Mouse (Mus musculus): ENCODE data around the gene Rps3a1. TPM values are rescaled to one million over a fixed set of nuclear protein-coding genes. Genes with fewer than 3 reads are reported as not detected.
A peak's percentile ranks its signal among the peaks of the same experiment; 100 is the strongest.

The Rps3a1 gene
- 100 to 1,000 TPM; 358 to 428 TPM for total RNA-seq (2021)

DNA sequence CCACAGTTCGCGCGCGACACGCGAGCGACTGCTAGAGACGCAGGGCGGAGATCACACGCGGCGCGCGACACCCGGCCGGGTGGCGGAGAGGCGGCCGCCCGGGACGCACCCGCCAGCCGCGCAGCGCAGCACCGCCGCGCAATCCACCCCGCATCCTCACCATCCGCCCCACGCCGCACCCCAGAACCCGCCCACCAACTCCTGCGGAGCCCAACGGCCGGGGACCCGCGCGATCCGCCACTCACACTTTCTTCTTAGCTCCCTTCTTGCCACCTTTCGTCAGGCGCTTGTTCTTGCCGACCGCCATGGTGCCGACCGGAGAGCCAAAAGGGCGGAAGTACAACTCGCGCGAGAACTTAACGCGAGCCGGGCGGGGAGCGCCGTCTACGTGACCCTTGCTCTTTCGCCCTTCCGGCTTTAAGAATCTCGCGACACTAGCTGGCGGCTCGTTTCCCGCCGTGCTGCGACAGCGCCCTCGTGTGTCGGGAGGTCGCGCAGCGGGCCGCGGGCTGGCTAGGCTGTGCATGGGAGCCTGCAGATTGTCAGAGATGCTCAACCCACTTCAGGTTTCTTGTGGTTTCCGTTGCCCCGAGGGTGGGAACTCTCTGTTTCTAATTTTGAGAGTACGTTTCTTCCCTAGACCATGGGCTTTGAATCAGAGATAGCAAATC lies at the start of gene Rps3a1:
Rps3a1 (minus strand) TSS at position 440 of the 671 bp plus-strand sequence.
- peak; percentile 100 for DNase-seq (ENCODE audit: extremely low spot score in 1 of 2, low spot score in 1 of 2)

DNA sequence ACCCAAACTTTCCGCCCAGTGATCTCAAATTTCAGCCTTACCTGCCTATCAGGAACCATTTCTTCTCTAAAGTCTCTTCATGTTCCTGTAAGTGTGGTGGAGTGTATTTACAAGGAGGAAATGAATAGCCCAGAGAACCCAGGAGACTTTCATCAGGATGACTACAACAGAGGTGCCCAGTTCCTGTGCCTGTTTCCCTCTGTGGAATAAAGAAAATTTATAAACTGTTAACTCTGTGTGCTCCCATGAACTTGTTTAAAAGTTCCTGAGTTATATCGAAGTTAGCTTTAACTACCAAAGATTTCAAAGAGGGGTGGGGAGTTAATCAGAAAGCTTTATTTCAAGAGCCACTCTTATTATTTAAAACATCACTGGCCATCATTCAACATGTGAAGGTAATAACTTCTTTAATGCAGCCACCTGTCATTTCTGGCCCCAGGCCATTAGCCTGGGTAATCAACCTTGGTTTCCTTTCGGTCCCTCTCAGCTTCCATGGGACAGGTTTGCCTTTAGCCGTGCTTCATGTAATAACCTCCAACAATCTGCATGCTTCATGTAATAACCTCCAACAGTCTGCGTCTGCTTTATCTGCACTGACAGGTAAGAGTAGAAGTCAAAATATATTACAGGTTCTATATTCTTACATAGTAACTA lies 45.4 kb upstream of the Rps3a1 start:
- no peak for DNase-seq (ENCODE audit: extremely low spot score in 1 of 2, low spot score in 1 of 2)

DNA sequence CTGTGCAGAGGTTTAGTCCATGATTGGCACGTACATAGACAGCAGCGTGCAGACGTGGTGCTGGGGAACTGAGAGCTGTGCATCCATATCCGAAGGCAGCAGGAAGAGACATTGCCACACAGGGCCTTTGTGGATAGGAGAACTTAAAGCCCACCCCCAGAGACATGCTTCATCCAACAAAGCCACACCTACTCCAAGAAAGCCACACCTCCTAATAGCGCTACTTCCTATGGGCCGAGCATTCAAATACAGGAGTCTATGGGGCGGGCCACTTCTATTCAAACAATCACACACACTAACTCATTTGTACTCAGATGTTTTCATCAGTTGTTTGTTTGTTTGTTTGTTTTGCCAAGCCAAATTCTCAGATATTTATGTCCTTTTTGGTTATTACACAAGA lies 42.0 kb upstream of the Rps3a1 start:
- no peak for DNase-seq (ENCODE audit: extremely low spot score in 1 of 2, low spot score in 1 of 2)

DNA sequence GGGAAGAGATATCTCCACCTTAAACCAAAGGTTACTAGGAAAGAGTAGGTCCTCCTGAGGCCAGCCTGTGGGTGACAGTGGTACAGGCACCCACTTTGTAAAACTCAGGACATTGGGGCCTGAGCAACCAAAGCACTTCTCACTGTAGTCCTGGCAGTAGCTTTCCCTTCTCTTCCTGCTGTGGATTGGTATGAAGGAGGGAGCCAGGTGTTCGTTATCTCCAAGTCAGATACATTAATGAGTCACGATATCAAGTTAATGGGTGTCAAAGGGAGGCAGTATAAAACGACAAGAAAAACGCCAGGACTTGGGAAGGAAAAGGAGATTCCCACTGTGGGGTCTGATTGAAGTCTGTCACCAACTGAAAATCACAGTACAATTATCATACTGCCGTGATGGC lies 38.6 kb upstream of the Rps3a1 start:
- no peak for DNase-seq (ENCODE audit: extremely low spot score in 1 of 2, low spot score in 1 of 2)

DNA sequence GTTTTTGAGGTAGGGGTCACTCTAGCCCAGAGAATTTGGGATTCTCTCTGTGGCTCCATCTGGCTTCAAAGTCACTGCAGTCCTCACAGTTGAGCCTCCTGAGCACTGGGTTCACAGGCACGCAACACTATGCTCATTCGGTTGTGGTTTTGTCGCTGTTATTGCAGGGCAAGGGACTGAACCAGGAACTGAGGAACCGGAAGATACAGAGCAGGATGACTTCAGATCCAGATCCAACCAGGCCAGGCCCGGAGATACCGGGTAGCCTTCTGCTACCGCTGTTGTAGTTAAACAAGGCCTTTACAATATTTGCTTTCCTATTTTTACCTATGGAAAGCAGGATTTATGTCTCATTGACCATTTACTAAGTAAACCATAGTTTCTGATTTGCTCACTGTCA lies 37.2 kb upstream of the Rps3a1 start:
- no peak for DNase-seq (ENCODE audit: extremely low spot score in 1 of 2, low spot score in 1 of 2)

DNA sequence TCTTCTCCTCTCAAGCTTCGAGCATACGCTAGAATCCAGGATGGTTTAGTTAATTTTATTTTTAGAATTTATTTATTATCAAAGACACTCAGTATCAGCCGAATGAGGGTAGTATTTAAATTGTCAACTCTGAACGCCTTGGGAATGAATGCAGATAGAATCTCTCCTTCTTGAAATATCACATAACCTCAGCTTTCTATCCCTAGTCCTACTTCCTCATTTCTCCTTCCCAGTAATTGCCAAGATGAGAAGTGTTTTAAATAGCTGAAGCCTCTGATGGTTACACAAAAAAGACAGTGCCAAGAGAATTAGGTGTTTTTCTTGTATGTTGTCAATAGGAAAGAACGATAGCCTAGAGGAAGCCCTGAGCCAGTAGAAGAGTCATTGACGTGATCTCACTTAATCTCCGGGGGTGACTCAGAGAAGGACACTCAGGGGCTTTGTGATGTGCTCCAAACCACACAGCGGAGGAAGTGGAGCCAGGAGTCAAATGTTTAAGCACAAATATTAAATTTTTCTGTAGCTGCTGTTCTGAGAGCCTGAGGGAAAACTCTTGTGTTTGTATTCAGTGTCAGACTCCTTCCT lies 26.4 kb upstream of the Rps3a1 start:
- no peak for DNase-seq (ENCODE audit: extremely low spot score in 1 of 2, low spot score in 1 of 2)

DNA sequence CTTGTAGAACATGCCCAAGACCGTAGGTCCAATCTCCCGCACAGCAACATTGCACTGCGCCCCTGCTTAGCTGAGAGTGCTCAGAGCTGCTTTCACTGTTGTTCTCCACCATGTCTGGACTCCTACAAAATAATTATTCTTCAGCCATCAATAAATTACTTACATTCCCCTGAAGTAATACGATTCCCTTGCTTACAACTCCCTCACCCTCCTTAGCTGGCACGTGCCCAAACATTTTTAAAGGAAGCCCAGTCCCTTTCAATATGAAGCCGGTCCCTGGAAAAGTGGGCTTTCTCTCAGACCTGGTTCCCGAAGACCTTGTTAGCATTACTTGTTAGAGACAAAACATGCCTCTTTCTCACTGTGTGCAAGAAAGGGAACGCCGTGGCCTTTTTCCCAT lies 7.0 kb upstream of the Rps3a1 start:
- no peak for DNase-seq (ENCODE audit: extremely low spot score in 1 of 2, low spot score in 1 of 2)

DNA sequence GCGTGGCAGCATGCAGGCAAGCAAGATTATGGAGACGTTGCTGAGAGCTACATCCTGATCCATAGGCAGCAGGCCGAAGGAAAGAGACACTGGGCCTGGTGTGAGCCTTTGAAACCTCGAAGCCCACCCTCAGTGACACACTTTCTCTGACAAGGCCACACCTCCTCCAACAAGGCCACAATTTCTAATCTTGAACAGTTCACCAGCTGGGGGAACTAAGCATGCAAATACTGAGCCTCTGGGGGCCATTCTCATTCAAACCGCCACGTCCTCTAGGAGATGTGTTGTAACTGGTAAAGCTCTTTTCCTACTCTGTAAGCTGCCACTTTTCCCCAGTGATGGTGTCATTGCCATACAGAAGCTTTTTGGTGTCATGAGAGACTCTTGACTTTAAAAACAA lies 6.6 kb upstream of the Rps3a1 start:
- no peak for DNase-seq (ENCODE audit: extremely low spot score in 1 of 2, low spot score in 1 of 2)

DNA sequence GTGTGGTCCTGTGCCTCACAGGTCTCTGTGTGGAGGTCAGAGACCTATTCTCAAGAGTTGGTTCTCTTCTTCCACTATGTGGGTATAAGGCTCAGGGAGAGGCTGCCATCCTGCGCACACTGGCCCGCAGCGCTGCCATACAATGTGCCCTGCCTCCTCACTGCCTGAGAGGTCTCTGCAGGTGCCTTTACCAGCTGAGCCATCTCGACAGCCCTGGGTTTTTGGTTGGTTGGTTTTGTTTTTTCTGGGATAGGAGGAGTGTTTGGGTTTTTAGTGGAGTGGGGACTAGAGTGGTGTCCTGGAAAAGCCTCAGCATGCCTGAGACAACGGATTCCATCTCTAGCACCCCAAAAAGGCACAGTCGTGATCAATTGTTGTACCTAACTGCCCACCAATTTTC lies 841 bp upstream of the Rps3a1 start:
- no peak for DNase-seq (ENCODE audit: extremely low spot score in 1 of 2, low spot score in 1 of 2)

DNA sequence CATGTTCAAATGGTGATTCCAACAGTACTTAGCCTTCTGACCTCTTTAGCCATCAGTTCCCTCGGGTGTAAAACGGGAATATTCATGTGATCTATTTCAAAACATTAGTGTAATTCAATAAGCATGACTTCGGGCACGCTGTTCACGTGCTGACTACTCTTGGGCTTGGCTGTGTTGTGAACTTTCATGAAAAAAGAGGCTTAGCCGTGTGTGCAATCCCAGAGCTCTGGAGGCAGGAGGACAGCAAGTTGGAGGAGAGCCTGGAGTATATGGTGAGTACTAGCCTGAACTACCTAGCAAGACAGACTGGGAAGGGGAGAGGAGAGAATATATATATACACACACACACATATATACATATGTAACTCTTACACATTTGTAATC lies 424 bp upstream of the Rps3a1 start:
- no peak for DNase-seq (ENCODE audit: extremely low spot score in 1 of 2, low spot score in 1 of 2)

DNA sequence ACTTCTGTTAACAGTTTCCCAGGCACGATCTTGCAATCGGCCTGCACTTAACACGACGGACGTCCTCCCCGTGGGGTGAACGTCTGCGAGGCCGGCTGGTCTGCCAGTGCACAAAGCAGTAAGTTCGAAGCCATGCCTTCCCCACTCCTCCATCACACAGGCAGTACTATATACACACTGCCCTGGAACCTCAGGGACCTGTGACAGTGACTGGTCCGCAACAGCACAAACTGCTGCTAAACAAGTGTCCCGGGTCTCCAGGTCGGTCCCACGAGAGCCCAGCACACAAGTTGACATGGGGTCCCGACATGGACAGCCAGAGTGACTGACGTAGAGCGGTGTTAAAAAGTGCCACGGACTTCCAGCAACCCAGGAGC lies 628 bp downstream of the Rps3a1 start:
- DNase-seq (ENCODE audit: extremely low spot score in 1 of 2, low spot score in 1 of 2): no peak

DNA sequence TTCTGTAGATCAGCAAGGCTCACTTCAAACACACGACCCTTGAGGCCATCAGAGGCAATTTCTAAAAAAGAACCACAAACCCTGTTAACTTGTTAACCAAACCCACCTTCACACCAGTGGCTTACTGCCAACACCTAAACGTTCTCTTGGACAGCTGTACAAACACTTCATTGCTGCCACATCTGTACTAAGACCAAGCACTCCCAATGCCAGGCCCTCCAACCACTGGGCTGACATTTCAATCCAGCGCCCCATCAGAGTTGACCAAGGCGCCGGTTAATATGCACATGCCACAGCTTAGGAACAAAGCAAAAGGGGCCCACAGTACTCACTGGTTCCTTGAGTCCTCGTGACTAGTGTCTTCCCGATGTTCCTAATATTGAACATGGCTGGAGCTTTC lies 1.1 kb downstream of the Rps3a1 start:
- DNase-seq (ENCODE audit: extremely low spot score in 1 of 2, low spot score in 1 of 2): no peak

DNA sequence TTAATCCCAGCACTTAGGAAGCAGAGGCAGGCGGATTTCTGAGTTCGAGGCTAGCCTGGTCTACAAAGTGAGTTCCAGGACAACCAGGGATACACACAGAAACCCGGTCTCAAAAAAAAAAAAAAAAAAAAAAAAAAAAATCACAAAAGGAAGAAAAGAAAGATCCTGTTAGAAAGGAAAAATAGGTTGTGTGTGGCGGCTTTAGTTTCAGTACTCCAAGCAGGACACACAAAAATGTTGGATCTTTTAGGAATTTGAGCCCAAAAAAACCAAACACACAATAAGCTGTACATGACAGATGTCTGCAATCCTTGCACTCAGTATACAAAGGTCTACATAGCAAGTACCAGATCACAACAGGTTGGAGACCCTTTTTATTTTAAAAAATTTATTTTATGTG lies 2.8 kb downstream of the Rps3a1 start:
- DNase-seq (ENCODE audit: extremely low spot score in 1 of 2, low spot score in 1 of 2): no peak

DNA sequence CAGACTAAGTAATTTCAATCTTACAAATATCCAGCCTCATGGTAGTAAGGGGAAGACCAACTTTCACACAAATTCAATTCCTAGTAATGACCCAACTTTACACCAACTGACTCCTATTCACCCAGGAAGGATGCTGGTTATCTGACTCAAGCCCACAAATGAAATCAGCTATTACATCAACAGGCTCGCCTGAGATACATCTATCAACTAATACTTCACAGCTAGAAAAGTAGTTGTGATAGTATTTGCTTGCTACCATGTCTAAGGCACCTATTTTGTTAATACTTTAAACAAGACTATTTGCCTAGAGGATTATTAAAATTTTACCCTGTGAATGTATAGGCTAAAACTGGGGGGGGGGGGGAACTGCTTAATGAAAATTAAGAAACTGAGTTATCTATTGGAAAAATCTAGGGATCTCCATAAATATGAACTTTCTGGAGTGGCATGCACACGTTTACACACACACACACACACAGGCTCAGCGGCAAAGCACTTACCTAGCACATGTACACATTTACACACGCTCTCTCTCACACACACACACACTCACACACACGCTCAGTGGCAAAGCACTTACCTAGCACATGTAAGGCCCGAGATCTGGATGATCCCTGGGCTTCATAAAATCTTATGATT lies 5.4 kb downstream of the Rps3a1 start:
- DNase-seq (ENCODE audit: extremely low spot score in 1 of 2, low spot score in 1 of 2): no peak

DNA sequence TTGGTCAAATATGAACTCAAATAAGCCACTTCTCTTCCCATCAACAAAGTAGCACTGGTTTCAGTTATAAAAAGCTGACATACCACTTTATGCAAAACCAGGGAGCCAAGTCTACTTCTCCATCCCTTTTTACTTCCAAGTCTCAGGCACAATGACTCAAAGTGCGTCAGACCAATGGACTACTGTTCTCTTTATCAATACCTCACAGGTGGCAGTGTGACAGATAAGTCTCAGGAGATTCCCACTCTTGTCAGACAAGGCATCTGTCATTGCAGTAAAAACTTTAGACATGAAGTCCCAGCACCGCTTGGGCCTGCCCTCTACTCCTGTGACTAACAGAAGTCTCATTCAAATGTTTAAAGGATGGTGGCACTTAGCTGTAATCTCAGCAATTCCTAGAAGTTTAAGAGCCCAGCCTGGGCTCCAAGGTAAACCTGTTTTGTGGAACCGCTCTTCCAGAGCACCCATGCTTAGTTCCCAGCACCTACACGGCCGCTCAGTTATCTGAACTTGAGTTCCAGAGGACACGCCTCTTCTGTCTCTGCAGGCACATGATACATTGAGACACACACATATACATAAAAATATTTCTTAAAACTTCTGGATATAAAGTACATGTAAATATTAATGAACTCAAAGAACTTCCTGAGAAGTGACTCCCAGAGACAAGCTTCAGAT lies 6.5 kb downstream of the Rps3a1 start:
- DNase-seq (ENCODE audit: extremely low spot score in 1 of 2, low spot score in 1 of 2): no peak

DNA sequence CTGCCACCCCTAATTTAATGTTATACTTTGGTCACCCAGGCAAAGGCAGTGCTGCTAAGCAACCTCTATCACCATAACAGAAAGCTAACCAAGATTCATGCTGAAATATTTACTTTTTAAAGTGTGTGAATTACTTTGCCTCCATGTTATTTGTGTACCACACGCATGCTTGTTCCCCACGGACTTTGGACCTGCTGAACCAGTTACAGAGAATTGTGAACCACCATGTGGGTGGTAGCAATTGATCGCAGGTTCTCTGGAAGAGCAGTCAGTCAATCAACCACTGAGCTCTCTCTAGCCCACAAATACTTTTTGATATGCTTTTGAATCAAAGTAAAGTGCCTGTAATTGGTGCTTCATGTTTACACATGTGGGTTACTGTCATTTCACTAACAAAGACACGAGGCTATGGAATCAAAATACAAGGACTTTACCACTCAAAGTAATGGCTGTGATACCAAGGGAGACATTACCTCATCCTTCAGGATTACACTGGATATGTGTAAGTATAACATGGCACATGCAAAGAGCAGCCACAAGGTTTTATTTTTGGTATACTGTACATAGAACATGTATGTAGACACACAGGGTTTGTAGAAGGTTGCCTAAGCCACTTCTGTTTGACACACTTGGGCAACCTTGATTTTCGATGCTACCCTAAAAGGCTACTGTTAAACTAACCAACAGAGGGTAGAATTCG lies 7.4 kb downstream of the Rps3a1 start:
- DNase-seq (ENCODE audit: extremely low spot score in 1 of 2, low spot score in 1 of 2): no peak

DNA sequence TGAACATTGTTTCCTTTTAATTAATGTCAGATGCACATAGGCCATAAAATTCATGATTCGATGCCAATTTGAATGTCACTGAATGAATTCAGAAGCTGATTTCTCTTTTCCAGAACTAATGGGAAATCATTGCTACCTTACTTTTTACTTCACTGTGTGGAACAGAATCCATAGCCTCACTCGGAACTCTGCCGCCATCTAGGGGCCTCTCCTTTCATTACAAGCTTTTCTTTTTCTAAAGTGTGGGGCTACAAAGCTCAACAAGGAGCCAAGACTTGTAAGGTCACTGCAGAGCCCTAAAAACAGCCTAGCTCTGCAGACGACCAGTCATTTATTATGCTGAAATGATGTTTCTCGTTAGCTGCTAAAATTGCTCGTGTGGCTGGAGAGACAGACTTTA lies 12.7 kb downstream of the Rps3a1 start:
- DNase-seq (ENCODE audit: extremely low spot score in 1 of 2, low spot score in 1 of 2): peak; percentile 59 to 86

DNA sequence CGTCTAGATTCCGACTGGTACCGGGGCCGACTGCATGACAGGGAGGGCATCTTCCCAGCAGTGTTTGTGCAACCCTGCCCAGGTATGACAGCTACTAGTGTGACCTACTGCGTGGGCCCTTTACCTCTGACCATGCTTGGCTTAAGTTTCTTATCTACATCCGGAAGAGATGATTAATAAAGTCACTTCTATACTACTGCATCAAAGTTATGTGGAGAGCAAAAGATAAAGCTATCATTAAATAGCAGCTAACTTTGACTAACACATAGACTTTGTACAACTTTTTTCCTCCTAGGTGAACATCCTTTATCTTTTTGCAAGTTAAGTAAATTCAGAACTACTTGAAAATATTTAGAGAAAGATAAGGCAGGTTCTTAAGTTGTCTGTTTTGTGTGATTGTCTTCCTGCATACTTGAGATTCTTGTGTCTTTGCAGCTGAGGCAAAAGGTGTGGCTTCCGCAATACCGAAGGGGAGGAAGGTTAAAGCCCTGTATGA lies 19.2 kb downstream of the Rps3a1 start:
- DNase-seq (ENCODE audit: extremely low spot score in 1 of 2, low spot score in 1 of 2): no peak

DNA sequence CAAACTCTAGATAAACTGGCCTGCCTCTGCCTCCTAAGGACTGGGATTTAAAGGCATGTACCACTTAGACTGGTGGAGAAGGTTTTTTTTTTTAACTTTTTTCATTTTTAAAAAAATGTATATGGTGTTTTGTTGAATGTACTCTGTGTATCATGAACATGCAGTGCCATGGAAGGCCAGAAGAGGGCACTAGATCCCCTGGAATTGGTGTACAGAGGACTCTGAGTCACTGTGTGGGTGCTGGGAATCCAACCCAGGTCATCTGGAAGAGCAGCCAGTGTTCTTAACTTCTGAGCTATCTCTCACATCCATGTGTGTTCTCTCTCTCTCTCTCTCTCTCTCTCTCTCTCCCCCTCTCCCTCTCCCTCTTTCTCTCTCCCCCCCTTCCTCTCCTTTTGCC lies 20.3 kb downstream of the Rps3a1 start:
- no peak for DNase-seq (ENCODE audit: extremely low spot score in 1 of 2, low spot score in 1 of 2)

DNA sequence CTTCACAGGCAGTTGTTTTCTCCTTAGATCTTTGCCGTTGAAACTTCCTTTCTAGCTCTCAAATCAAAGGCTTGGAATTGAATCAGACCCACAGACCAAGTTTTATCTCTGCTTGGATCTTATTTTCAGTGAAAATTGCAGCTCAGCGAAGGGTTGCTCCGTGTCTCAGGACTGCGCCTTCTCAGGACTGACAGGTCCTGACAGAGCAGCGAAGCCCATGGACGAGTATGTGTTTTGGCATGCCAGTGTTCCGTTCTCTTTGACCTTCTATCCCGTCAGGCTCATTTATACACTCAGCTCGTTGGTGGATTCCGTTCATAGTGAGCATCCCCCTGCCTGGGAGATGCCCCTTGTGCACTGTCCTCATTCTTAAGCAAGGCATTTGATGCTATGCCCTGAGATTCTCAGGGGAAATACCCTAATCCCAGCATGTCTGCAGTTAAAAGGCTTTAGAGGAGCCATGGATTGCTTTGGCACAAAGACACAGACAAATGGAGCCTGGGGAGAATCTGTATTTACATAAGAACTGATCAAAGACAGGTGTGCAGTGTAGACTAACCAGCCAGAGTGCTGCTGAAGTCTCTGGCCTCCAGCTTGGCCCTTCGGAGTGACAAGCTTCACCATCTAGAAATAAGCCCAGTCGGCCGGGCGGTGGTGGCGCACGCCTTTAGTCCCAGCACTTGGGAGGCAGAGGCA lies 23.1 kb downstream of the Rps3a1 start:
- no peak for DNase-seq (ENCODE audit: extremely low spot score in 1 of 2, low spot score in 1 of 2)

Measured in layer of hippocampus, postnatal 25 days (tissue).